Mouse (Mus musculus): Measurements from ENCODE around the gene Mars.
A peak's percentile ranks its signal among the peaks of the same experiment; 100 is the strongest.
"Not testable (repeated sequence)": the region's sequence is repeated elsewhere in the genome, so short reads cannot be mapped to it uniquely, and the experiment has no call there.

Gene Mars

DNA sequence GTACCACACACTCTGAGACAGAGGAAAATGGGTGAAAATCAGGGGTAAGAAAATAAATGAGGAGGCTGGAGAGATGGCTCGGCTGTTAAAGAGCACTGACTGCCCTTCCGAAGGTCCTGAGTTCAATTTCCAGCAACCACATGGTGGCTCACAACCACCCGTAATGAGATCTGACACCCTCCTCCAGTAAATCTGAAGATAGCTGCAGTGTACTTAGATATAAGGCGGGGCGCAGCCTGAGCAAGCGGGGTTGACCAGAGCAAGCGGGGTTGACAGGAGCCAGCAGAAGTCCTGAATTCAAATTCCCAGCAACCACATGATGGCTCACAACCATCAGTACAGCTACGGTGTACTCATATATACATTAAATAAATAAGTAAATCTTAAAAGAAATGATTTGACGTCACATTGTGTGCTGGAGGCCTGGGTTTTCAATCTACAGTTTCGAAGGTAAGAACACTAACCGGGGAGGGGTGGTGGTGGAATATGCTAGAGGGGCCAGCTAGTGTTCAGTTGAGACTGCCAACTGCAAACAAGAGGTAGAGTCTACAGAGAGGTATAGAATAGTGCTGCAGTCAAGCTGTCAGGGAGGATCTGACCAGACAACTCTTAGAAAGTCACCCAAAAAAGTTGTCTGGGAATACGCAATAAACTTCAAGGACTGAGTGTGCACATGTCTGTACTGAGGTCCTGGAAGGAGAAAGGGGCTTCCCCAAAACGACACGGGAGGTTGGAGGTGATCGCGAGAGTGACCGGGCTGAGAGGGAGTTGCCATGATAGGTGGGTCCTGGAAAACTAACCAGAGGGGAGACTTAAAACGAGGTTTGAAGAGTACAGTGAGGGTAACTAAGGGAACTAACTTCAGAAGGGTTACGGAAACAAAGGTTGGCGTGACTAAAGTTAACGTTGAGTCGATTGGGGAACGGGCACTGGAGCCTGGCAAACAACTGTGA, 787 bp downstream of the Mars start:
- DNase-seq (ENCODE audit: low spot score in 2 of 2): no peak

DNA sequence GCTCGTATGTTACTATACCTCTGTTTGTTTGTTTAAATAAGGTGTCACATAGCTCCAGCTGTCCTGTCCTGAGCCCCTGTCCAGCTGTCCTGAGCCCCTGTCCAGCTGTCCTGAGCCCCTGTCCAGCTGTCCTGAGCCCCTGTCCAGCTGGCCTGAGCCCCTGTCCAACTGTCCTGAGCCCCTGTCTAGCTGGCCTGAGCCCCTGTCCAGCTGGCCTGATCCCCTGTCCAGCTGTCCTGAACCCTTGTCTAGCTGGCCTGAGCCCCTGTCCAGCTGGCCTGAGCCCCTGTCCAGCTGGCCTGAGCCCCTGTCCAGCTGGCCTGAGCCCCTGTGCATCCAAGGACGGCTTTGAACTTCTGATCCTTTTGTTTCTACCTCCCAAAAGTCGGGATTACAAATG, 2.4 kb downstream of the Mars start:
- not testable (repeated sequence) for DNase-seq (ENCODE audit: low spot score in 2 of 2)

DNA sequence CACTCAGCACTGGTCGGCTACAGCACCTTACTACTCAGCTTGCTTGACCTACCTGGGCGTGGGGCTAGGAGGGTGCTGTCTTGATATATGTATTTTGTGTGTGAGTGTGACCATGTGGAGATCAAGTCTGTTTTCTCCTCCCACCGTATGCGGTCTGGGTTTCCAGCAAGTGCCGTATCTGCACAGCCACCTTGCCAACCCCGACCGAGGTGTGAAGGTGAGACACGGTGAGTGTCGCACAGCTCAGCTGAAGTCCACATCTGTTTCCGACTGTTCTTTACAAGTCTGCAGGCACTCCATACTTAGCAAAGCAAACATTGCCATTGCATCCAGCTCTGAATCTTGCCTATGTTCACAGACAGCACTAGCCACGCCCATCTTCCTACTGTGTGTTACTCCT, 8.4 kb downstream of the Mars start:
- DNase-seq (ENCODE audit: low spot score in 2 of 2): no peak

DNA sequence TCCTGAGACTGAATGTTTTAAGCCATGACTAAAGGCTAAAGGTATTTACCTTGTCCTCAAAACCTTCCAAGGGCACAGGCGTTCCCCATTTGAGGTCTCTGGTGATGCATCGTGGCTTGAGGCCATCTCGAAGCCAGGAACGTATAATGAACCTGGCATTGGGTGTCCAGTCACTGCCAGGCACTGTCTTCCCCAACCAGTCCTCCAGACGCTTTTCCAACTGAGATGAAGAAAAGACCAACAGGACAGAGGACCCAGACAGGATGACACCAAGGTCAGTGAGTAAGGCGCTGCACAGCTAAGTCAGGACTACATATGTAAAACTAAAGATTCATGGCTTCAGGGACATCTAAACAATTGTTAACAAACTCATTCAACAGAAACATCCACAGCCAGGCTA, 11.2 kb downstream of the Mars start:
- no peak for DNase-seq (ENCODE audit: low spot score in 2 of 2)

DNA sequence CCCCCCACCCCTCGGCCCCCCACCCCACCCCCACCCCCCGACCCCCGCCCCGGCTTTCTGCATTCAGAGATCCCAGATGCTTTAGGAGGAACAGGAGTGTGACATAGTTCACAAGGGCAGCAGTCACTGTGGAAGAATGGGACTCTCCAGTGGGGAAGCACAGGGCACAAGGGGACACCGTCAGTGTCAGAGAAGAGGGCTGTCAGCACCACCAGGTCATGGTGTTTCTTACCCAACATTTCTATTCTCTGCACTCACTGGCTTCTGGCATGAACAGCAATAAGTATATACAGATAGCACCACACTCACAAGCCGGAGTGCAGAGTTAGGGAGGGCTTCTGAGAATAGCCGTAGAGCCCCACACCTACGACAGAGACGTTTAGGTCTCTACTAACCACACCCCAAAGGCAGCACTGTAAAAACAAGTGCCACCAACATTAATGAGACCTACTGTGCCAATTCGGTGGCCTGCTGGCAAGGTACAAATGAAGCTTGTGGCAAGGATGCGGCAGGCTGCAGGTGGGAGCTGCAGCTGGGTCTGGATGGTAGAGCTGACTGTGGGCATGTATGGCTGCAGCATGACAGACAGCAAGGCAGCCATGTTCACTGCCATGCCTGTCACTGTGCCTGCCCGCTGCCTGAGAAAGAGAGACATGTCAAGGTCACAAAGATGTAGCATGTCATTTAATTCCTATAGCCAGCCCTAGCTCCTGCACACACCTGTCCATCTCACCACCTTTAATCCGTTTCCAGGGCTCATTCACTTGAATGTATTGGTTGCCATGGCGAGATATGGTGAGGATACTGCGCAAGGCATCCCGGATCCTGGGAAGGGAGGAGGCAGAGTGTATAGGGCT, 14.3 kb downstream of the Mars start:
- no peak for DNase-seq (ENCODE audit: low spot score in 2 of 2)

DNA sequence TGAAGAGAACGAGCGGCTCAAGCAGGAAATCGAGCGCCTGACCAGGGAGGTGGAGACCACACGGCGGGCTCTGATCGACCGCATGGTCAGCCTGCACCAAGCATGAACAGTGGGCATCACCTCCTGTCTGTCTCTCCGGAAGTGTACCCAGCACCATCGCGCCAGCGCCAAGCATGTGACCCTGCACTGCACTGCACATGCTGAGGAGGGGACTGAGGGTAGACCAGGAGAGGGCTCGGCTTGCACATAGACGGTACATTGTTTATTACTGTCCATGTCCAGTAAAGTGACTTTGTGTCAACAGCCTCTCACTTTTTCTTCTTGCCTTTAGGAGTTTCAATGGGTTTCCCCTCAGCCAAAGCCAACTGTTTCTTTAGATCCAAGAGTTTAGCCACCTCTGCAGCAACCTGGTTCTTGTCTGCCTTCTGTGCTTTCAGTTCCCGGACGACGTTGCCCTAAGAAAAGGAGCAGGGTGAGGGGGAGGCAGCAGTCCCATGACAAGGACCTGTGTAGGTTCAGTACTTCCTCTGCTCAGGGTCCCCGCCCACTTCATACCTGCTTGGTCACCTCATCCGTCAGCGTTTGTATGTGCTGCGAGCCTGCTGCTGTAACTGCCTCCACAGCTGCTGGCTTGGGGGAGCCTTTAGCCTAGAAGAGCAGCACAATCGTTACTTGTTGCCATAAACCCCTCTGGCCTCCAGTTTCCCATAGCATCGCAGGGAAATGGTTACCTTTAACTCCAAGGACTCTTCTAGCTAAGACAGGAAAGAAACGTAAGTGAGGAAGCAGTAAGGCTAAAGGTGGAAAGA, 15.4 kb downstream of the Mars start:
- no peak for DNase-seq (ENCODE audit: low spot score in 2 of 2)

DNA sequence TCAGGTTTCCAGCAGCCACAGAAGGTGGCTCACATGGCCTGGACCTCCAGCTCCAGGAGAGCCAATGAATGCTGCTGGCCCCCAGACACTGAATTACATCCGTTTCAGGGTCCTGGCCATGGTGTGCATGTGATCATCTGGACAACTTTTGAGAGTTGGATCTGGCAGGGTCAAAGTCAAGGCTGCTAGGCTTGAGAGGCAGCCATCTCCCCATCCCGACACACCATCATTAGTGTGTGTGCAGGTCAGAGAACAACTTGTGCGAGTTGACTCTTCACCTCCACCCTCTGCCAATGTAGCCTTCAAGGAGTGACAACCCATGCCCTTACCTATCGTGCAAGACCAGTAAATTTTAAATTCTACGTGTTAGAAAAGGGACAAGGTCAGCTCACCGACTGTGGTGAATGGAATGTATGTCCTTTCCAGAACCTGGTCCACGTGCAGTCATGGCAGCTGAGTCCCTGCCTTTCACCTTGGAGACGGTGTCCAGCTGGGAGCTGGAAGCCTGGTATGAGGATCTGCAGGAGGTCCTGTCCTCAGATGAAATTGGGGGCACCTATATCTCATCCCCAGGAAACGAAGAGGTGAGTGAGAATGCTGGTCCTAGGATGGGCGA, 16.6 kb downstream of the Mars start:
- no peak for DNase-seq (ENCODE audit: low spot score in 2 of 2)

DNA sequence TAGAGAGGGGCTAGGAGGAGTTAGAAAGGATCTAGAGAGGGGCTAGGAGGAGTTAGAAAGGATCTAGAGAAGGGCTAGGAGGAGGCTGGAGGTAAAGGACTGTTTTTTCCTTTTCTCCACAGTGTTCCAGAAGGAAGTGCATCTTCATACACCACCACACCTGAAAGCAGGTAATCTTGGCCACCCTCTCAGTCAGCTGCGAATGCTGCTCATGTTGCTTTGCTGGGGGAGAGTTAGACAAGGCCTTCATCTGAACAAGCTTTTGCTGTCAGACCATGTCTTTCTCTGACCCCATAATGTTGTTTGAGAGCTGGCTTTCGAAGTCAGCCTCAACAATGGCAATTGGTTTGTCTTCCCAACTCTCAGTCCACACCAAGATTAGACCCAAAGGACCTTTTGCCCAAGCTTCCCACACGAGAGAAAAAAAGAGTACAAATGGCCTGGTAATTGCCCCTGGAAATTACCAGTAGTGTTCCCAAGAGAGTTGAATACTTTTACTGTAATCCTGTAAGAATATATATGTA, 17.9 kb downstream of the Mars start:
- no peak for DNase-seq (ENCODE audit: low spot score in 2 of 2)

DNA sequence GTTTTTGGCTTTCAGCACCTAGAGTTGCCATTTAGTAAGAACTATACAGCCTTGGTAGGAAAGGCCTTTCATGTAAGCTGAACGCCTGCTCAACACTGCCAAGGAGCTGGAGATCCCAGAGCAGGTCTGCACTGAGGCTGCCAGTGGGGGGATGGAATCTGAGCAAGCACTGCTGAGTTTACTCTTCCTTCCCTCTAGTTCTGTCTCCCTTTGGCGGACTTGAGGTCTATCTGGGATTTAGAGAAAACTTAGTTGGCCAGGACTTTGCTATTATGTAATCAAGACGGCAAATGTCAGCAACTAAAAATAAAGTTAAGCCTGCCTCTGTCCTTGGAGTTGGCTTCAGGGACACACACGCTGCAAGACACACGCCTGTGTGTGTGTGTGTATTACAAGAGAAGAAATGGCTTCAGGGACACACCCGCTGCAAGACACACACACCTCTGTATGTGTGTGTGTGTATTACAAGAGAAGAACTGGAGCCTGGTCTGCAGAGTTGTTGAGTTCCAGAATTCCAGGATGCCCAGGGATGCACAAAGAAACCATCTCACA, 18.5 kb downstream of the Mars start:
- DNase-seq (ENCODE audit: low spot score in 2 of 2): no peak

DNA sequence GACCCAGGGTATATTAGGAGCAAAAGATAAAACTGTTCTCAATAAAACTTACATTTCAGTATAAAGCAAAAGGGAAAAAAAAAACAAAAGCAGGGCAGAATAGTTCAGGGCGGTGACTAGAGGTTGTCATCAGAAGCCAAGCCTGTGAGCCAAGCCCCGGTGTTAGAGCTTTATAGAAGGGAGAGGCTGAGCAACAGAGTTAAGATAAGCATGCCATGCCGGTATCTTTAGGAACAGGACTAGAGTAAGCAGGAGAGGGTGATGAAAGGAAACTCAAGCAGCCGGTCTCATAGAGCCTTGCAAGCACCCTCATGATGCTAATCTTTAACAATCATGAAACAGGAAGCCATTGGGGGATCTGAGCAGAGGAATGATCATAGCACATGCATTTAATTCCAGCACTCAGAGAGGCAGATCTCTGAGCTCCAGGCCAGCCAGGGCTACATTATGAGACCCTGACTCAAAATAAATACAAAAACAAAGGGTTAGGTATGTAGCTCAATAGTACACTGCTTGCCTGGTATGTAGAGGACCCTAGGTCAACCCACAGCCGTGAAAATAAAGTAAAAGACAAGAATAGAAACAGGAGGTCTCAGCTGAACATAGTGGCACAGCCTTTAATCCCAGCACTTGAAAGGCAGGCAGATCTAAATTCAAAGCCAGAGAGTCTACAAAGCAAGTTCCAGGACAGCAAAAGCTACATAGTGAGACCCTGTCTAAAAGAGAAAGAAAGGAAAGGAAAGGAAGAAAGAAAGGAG, 19.5 kb downstream of the Mars start:
- DNase-seq (ENCODE audit: low spot score in 2 of 2): no peak

DNA sequence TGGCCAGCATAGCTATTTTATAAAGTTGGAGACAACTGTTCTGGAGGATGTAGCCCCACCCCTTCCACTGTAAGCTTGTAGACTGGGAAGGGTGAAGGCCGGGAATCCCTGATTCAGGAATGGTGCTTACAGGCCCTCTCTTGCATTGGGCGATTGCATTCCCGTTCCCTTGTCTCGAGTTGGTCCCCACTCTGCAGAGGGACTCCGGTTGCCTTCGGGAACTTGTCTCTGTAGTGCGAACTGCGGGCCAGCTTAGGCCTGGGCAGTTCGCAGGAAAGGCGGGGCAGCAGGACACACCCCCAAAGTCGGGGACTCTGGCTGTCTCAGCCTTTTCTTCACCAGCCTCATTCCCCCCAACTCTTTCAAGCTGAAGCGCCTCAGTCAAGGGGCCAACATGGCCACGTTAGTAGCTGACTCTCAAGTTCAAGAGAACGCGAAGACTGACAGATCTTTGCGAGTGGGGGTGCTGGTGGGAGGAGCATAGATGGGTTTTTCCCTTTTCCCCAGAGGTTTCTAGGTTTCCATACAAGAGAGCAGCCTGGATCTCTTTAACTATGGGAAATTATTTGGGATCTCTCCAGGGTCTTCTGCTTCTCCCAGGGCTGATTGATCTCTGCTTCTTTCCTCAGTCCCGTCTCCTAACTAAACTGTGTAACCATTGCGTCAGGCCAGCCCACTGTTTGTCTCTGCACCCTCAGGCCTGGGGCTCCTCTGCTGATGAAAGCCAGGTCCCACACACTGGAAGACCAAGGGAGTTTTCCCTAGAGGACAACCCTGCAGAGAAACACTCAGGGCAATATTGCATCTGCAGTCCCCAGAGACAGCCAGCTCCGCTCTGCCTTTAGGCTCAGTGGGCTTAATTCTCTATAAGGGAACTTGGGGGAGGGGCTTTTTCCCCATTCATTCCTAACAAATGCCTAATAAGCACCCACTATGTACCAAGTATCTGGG, 20.4 kb downstream of the Mars start:
- DNase-seq (ENCODE audit: low spot score in 2 of 2): no peak

DNA sequence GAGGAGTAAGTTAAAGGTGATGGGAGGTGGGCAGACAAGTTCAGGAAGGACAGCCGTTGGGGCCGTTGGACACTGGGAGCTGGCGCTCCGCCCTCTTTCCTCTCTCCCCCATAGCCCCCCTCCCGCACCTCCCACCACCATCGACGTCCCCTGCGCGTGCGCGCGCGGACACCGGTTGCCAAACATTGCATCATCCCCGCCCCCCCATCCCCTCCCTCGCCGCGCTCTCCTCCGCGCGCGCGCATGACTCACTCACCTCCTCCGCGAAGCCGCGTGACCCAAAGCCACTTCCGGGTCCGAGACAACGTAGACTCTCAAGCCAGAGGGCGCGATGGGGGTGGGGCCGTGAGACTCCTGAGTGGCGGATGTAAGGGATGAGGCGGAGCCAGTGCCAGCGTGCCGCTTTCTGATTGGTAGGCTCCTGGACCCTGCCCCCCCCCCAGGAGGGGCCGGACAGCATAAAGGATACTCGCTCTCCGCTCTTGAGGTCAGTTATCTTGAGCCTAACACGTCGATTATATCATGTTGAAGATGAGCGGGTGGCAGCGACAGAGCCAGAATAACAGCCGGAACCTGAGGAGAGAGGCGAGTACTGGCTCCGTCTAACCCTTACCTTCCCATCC, 21.2 kb downstream of the Mars start:
- DNase-seq (ENCODE audit: low spot score in 2 of 2): peak; percentile 100

DNA sequence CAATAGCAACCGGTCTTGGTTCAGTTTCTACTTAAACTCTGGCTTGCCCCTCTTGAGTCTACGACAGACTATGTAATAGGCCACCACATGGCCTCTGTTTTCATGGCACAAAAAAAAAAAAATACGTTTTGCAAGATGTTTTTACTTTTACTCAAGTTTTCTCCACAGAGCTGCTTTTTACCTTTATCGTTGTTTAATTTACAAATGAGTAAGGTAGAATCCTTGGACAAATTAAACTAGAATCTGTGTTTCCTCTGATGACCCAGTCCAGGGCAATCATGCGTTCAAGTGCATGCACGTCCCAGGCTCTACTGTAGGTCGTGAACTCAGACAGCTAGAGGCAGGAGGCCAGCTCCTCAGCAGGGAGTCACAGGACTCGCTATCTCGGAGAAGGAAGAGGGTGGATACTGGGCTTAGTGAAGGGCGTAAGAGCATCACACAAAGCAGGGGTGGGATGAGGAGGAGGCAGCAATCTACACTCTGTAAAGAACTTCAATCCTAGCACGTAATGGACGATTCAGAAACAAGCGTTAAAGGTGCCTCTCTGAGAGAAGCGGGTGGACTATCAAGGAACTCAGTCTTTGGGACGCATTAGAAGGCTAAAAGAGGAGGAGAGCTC, 21.9 kb downstream of the Mars start:
- peak in 1 of 2 experiments; percentile 42 for DNase-seq (ENCODE audit: low spot score in 2 of 2)

DNA sequence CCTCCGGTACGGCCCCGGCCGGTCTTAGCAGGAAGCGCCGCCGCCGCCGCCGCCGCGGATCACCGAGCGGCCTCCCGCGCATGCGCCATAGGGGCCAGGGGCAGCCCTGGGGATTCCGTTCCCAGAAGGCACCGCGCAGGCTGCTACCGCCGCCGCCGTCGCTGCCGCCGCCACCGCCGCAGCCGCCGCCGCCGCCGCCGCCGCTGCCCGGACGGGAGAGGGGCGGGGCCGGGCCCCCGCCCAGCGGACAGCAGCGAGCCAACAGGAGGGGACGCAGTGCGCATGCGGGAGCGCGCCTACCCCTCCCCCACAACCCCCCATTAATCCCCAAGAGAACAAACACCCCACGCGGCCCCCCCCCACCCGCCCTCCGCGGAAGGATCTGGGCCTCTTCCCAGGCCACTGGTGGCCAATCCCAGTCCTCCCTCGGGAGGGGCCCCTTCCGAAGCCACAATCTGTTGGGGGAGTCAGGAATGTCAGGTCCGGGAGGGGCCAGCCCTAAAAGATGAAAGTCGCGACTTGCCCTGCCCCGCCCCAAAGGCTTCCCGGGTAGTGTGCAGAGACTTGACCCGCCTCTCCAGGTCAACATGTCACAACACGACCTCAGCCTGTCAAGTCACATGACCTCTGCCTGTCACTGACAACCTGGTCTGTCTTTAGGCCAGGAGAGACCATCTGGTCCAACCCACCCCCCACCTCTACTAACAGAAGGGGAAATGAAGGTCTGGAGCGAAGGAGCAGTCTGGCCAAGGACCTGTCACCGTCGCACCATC, 22.6 kb downstream of the Mars start, which contains the start of gene Mbd6:
Mbd6 (minus strand) TSS at position 219 of the 773 bp plus-strand sequence.
- peak; percentile 75 to 80 for DNase-seq (ENCODE audit: low spot score in 2 of 2)

DNA sequence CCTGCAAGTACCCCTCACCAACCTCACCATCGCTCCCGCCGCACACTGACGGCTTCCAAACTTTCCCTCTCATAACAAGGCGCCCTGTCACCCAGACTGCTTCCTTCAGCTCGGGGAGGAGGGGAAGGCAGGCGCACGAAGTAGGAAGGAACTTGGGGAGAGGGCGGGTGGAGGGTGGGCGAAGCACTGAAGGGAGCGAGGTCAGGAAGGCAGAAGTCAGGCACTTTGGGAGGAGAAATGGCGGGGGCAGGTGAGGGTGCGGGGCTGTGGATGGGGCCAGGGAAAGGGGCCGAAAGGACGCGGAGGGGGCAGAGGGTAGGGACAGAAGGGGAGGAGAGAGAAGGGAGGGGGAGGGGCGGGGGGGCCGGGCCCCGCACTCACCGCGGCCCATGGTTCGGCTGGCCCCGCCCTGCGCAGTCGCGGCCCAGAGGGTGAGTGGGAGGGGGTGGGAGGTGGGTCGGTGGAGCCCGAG, 23.2 kb downstream of the Mars start:
- no peak for DNase-seq (ENCODE audit: low spot score in 2 of 2)

DNA sequence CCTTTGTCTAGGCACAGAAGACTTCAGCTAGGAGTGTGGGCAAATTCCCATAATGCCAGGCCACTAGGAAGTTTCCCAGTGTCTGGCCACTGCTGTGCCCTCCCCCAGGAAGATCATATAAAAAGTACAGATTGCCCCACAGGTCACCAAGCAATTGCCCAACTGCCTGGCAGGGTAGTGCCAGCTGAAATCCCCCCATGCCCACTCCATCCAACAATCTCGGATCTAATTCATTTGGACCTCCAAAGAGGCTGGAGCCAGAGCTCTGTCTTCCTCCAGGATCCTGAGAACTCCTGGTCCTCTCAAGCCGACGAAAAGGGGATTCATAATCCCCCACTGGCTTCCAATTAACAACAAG, 23.7 kb downstream of the Mars start:
- DNase-seq (ENCODE audit: low spot score in 2 of 2): no peak
